Mouse (Mus musculus) spleen, adult 2 months (tissue): Measurements from ENCODE around the gene Trmt10b.

ENCODE experiments used
- CTCF ChIP-seq: fragments of 200-500 bp; IDR thresholded peaks from 2 replicates; pipeline ENCODE4 v1.5.1; 2011; ENCODE audit warnings: mild to moderate bottlenecking, inconsistent platforms; ENCODE audit not compliant: insufficient read depth, insufficient read length, insufficient replicate concordance; ENCODE audit errors: extremely low read depth
- POLR2A ChIP-seq: fragments of 200-500 bp; IDR thresholded peaks from 2 replicates; pipeline ENCODE4 v1.6.1; 2011; ENCODE audit warnings: low read depth, low read length, inconsistent platforms

DNA sequence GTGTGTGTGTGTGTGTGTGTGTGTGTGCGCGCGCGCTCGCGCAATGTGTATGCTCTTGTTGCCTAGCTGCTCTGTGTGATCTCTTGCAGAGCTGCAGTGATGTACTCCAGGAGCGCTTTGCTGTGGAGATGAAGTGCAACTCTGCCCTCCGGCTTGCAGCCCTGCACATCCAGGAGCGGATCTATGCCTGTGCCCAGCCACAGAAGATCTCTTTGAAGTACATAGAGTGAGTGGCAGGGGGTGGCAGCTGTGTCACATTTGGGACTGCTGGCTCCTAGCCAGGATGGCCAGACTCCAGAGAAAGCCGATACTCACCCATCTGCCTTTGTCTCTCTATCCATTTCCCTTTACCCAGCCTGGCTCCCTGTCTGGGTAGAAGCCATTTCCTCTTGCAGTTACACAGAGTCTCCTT is 25.9 kb upstream of the Trmt10b start:
- TF ChIP-seq POLR2A (no peak), CTCF (no peak)
